Comparison of ENCODE assay signal across 14 mouse cellular contexts in genomic region chr17:30019942-30020341, GRCm38 (mm10).
"Had no signal": no experiment of that assay in that cellular context is flagged by ENCODE, and none has a peak within 500 bp of the region (broad histone marks: within the 10 kb centered on the region; RNA-seq: fewer than 3 reads in every experiment).

No protein-coding gene starts in this region.

- H3K4me3 ChIP-seq: left cerebral cortex, adult 2 months; limb, embryonic 10.5 days; liver, embryonic 15.5 days; midbrain, embryonic 13.5 days; neural tube, embryonic 15.5 days had no signal

- H3K27me3 ChIP-seq: liver, embryonic 15.5 days; midbrain, embryonic 13.5 days; neural tube, embryonic 15.5 days had no signal

- ATAC-seq: lung, postnatal 0 days; midbrain, embryonic 13.5 days had no signal

- H3K9ac ChIP-seq: liver, embryonic 15.5 days; midbrain, embryonic 13.5 days; neural tube, embryonic 15.5 days had no signal

- H3K4me2 ChIP-seq: liver, embryonic 11.5 days; liver, embryonic 15.5 days; midbrain, embryonic 13.5 days; neural tube, embryonic 15.5 days had no signal

- H3K36me3 ChIP-seq: midbrain, embryonic 13.5 days; neural tube, embryonic 15.5 days had no signal

- H3K9me3 ChIP-seq: limb, embryonic 10.5 days; liver, embryonic 15.5 days; midbrain, embryonic 13.5 days; neural tube, embryonic 15.5 days had no signal

- H3K27ac ChIP-seq: left cerebral cortex, adult 2 months; limb, embryonic 10.5 days; liver, embryonic 15.5 days; midbrain, embryonic 13.5 days; neural tube, embryonic 15.5 days had no signal

- H3K4me1 ChIP-seq: liver, embryonic 15.5 days had no signal

- DNase-seq: kidney, adult 2 months; kidney, postnatal 10 days; lung, adult 2 months; lung, postnatal 36 days; right cerebral cortex, postnatal 4 days; thymus, adult 18-20 months; thymus, postnatal 14 days had no signal
